Comparison of ENCODE assay signal across 9 mouse cellular contexts in genomic region chr2:92191826-92192581, GRCm38 (mm10).
DNase-seq lines count a peak whose midpoint lies in the region; ATAC-seq and TF ChIP-seq lines count a peak whose summit lies in the region.
"Had no signal": no experiment of that assay in that cellular context is flagged by ENCODE, and none has a peak within 500 bp of the region (broad histone marks: within the 10 kb centered on the region; RNA-seq: fewer than 3 reads in every experiment).

No protein-coding gene starts in this region.

- H3K79me2 ChIP-seq in liver, adult 2 months (ENCODE audit: control insufficient read depth, insufficient read depth, low read length), result peaks cover 14% of the 10 kb centered on the region; the same call in 1 of the 2 replicates

- H3K9ac ChIP-seq in forebrain, embryonic 11.5 days (ENCODE audit: low read length), result no peak overlapping the region
- H3K9ac ChIP-seq in forebrain, embryonic 12.5 days, result no peak overlapping the region
- no peak overlapping the region for H3K9ac ChIP-seq in liver, adult 2 months (ENCODE audit: low read depth, low read length)
- no peak overlapping the region for H3K9ac ChIP-seq in heart, embryonic 12.5 days
- H3K9ac ChIP-seq: hindbrain, embryonic 15.5 days had no signal

- no peak overlapping the region for H3K4me2 ChIP-seq in forebrain, embryonic 11.5 days (ENCODE audit: low read depth, low read length, severe bottlenecking)
- no peak overlapping the region for H3K4me2 ChIP-seq in forebrain, embryonic 12.5 days
- H3K4me2 ChIP-seq in heart, embryonic 12.5 days, result no peak overlapping the region
- H3K4me2 ChIP-seq: hindbrain, embryonic 15.5 days had no signal

- ATAC-seq in forebrain, embryonic 11.5 days (replicated peaks; ENCODE audit: low FRiP score), result 0 out of 2 replicates have a peak, but pooled peaks have one; percentile 44
- no peak for ATAC-seq in forebrain, embryonic 12.5 days (ENCODE audit: low FRiP score)
- peak; percentile 48; the same call in 1 of the 2 replicates for ATAC-seq in heart, embryonic 12.5 days (ENCODE audit: insufficient number of reproducible peaks, low FRiP score)
- peak; percentile 93 for ATAC-seq in megakaryocyte-erythroid progenitor cell, adult 5-6 weeks (replicated peaks; ENCODE audit: low FRiP score, low TSS enrichment, poor library complexity, severe bottlenecking)

- no peak overlapping the region for H3K4me3 ChIP-seq in forebrain, embryonic 11.5 days (ENCODE audit: low read depth, low read length)
- H3K4me3 ChIP-seq in forebrain, embryonic 12.5 days (replicated peaks), result no peak overlapping the region
- H3K4me3 ChIP-seq in liver, adult 2 months (ENCODE audit: insufficient read depth, low read depth, low read length), result no peak overlapping the region
- no peak overlapping the region for H3K4me3 ChIP-seq in heart, embryonic 12.5 days
- H3K4me3 ChIP-seq: hindbrain, embryonic 15.5 days had no signal

- peaks cover 4% of the 10 kb centered on the region; the same call in 1 of the 2 replicates for H3K4me1 ChIP-seq in forebrain, embryonic 11.5 days (replicated peaks; ENCODE audit: control insufficient read depth, insufficient read depth, low read length)
- H3K4me1 ChIP-seq in forebrain, embryonic 12.5 days, result peaks cover 28% of the 10 kb centered on the region
- H3K4me1 ChIP-seq in liver, adult 2 months (ENCODE audit: control insufficient read depth, insufficient read depth, low read length), result no peaks in the 10 kb centered on the region; the same call in 1 of the 2 replicates
- H3K4me1 ChIP-seq in heart, embryonic 12.5 days (replicated peaks), result peaks cover 15% of the 10 kb centered on the region

- no peak for TF ChIP-seq POLR2A in liver, adult 2 months (IDR thresholded peaks at IDR 0.05; ENCODE audit: extremely low read depth, insufficient read depth, low read length)

- intact Hi-C loops in gastrocnemius, postnatal 36 days (cut with DNase I), result no loop called here

- no peak for TF ChIP-seq CTCF in liver, adult 2 months (IDR thresholded peaks at IDR 0.05; ENCODE audit: low read depth, low read length)

- H3K27me3 ChIP-seq in forebrain, embryonic 11.5 days (ENCODE audit: control insufficient read depth, insufficient read depth, low read length), result no peaks in the 10 kb centered on the region
- no peaks in the 10 kb centered on the region for H3K27me3 ChIP-seq in forebrain, embryonic 12.5 days
- H3K27me3 ChIP-seq in liver, adult 2 months (ENCODE audit: control insufficient read depth, insufficient read depth, low read length), result no peaks in the 10 kb centered on the region
- H3K27me3 ChIP-seq in heart, embryonic 12.5 days (replicated peaks), result no peaks in the 10 kb centered on the region
- H3K27me3 ChIP-seq: hindbrain, embryonic 15.5 days had no signal

- 78% methylated on average over 5 of the region's 5 CpGs for WGBS in forebrain, embryonic 11.5 days
- 75% methylated on average over 5 of the region's 5 CpGs for WGBS in forebrain, embryonic 12.5 days
- 62% methylated on average over 5 of the region's 5 CpGs for WGBS in liver, adult 2 months
- 72% methylated on average over 5 of the region's 5 CpGs for WGBS in heart, embryonic 12.5 days

- H3K27ac ChIP-seq in forebrain, embryonic 11.5 days (ENCODE audit: low read depth, low read length), result no peak overlapping the region
- H3K27ac ChIP-seq in forebrain, embryonic 12.5 days, result no peak overlapping the region
- no peak overlapping the region for H3K27ac ChIP-seq in liver, adult 2 months (replicated peaks; ENCODE audit: insufficient read depth, low read depth, low read length)
- no peak overlapping the region for H3K27ac ChIP-seq in heart, embryonic 12.5 days (ENCODE audit: poor library complexity, severe bottlenecking)
- H3K27ac ChIP-seq: hindbrain, embryonic 15.5 days had no signal

- H3K9me3 ChIP-seq in forebrain, embryonic 11.5 days (ENCODE audit: control insufficient read depth, low read length), result no peaks in the 10 kb centered on the region
- H3K9me3 ChIP-seq in forebrain, embryonic 12.5 days, result no peaks in the 10 kb centered on the region
- no peaks in the 10 kb centered on the region for H3K9me3 ChIP-seq in heart, embryonic 12.5 days (replicated peaks)
- H3K9me3 ChIP-seq: hindbrain, embryonic 15.5 days had no signal

- DNase-seq in forebrain, embryonic 11.5 days (ENCODE audit: low spot score), result no peak
- DNase-seq in liver, adult 2 months (ENCODE audit: extremely low read depth, low read depth, low spot score), result peak; percentile 82
- no peak for DNase-seq in liver
- DNase-seq in NIH3T3 (ENCODE audit: low read depth), result peak; percentile 59
- DNase-seq in gastrocnemius, postnatal 36 days, result no peak

- no peaks in the 10 kb centered on the region for H3K36me3 ChIP-seq in forebrain, embryonic 11.5 days (ENCODE audit: control insufficient read depth, insufficient read depth, low read length)
- 0 out of 2 replicates have a peak, but pooled peaks cover 3% of the 10 kb centered on the region for H3K36me3 ChIP-seq in forebrain, embryonic 12.5 days (replicated peaks)
- no peaks in the 10 kb centered on the region for H3K36me3 ChIP-seq in liver, adult 2 months (ENCODE audit: control insufficient read depth, insufficient read depth, low read length)
- H3K36me3 ChIP-seq in heart, embryonic 12.5 days, result no peaks in the 10 kb centered on the region
- H3K36me3 ChIP-seq: hindbrain, embryonic 15.5 days had no signal

Comparison
In these comparisons a context has a peak if more than half of its experiments do, and no peak if none do; other contexts are left out.
1. DNase-seq: peak in liver, adult 2 months (single experiment) and NIH3T3 (single experiment); none in forebrain, embryonic 11.5 days (single experiment), liver (single experiment) and gastrocnemius, postnatal 36 days (0 of 2).